Mouse (Mus musculus) midbrain, embryonic 12.5 days (tissue): Measurements from ENCODE around the gene Mog. TPM values are rescaled to one million over a fixed set of nuclear protein-coding genes. Genes with fewer than 3 reads are reported as not detected.
"Not testable (repeated sequence)": the region's sequence is repeated elsewhere in the genome, so short reads cannot be mapped to it uniquely, and the experiment has no call there.

Experiments used
- ATAC-seq: fragments of 200-750 bp; cut with Nextera tagmentation; 2 replicates; pipeline ENCODE4 v1.8.0; 2017; ENCODE audit warnings: low read depth, moderate TSS enrichment, moderate library complexity; ENCODE audit not compliant: low FRiP score
- H3K27ac ChIP-seq: fragments of 300-500 bp; sonication (generic); replicated peaks from 2 replicates; pipeline ENCODE4 v1.5.1; 2016; ENCODE audit warnings: mild to moderate bottlenecking
- H3K27me3 ChIP-seq: fragments of 300-500 bp; sonication (generic); 2 replicates; pipeline ENCODE4 v1.6.1; 2016; ENCODE audit warnings: mild to moderate bottlenecking
- H3K36me3 ChIP-seq: fragments of 300-500 bp; sonication (generic); 2 replicates; pipeline ENCODE4 v1.6.1; 2016
- H3K4me1 ChIP-seq: fragments of 300-500 bp; sonication (generic); 2 replicates; pipeline ENCODE4 v1.6.1; 2016
- H3K4me2 ChIP-seq: fragments of 300-500 bp; sonication (generic); replicated peaks from 2 replicates; pipeline ENCODE4 v1.6.1; 2016; ENCODE audit warnings: mild to moderate bottlenecking, moderate library complexity
- H3K4me3 ChIP-seq: fragments of 300-500 bp; sonication (generic); 2 replicates; pipeline ENCODE4 v1.5.1; 2016; ENCODE audit warnings: mild to moderate bottlenecking
- H3K9ac ChIP-seq: fragments of 300-500 bp; sonication (generic); replicated peaks from 2 replicates; pipeline ENCODE4 v1.6.1; 2016; ENCODE audit warnings: mild to moderate bottlenecking, moderate library complexity
- H3K9me3 ChIP-seq: fragments of 300-500 bp; sonication (generic); 2 replicates; pipeline ENCODE4 v1.6.1; 2016; ENCODE audit warnings: mild to moderate bottlenecking
- WGBS: fragments of 180-500 bp; shearing (Covaris S2); methylation state at CpG from one replicate; pipeline ENCODE4 v1.1.7; 2016; 5-methylcytosine and 5-hydroxymethylcytosine counted together
- polyA plus RNA-seq: library from polyadenylated mRNA; unstranded; fragments of >200 nt; fragmentation: Nextera tagmentation; extraction: Ambion mirVana; gene quantifications from 2 replicates; pipeline ENCODE4 v1.2.1, GENCODE M21; 2016

The Mog gene
- polyA plus RNA-seq, 1 experiment from 2014 or later: 0.68 TPM

- H3K9me3 ChIP-seq: no peaks in the 10 kb centered on the region
- H3K36me3 ChIP-seq: peaks cover 63% of the 10 kb centered on the region
- no peaks in the 10 kb centered on the region for H3K27me3 ChIP-seq
- peaks cover 11% of the 10 kb centered on the region; the same call in 1 of the 2 replicates for H3K4me1 ChIP-seq
- no peak overlapping the region for H3K27ac ChIP-seq
- 94% methylated on average over 6 of the region's 6 CpGs for WGBS
- no peak overlapping the region for H3K4me2 ChIP-seq
- no peak overlapping the region for H3K9ac ChIP-seq
- no peak for ATAC-seq
- H3K4me3 ChIP-seq: no peak overlapping the region
Measured at GRCm38 (mm10) chr17:37008161-37008560, 15.0 kb downstream of the Mog start.

DNA sequence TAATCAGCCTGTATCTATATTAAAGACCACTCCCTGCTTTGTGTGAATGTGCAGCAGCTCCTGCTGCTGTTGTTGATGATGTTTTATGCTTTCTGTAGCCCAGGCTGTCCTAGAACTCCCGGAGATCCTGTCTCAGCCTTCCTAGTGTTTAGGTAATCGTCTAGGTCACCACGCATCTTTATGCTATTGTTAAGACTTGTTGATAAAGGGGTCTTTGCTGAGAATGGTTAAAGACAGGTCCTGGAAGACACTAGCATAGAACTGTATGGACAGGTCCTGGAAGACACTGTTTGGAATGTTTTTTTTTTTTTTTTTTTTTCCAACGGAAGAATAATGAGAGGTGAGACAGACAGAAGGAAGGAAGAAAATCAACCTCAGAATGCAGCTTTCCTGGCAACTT lies 19.8 kb downstream of the Mog start:
- Histone ChIP-seq H3K9me3 (no peaks in the 10 kb centered on the region), H3K4me1 (peaks cover 12% of the 10 kb centered on the region; the same call in 1 of the 2 replicates), H3K4me2 (peak overlapping the region; percentile 72), H3K4me3 (peak overlapping the region; percentile 82), H3K27ac (peak overlapping the region; percentile 93), H3K9ac (peak overlapping the region; percentile 92), H3K36me3 (peaks cover 29% of the 10 kb centered on the region), H3K27me3 (no peaks in the 10 kb centered on the region)
- 46% methylated on average over 3 of the region's 4 CpGs for WGBS
- ATAC-seq: 0 out of 2 replicates have a peak, but pooled peaks have one; percentile 0

DNA sequence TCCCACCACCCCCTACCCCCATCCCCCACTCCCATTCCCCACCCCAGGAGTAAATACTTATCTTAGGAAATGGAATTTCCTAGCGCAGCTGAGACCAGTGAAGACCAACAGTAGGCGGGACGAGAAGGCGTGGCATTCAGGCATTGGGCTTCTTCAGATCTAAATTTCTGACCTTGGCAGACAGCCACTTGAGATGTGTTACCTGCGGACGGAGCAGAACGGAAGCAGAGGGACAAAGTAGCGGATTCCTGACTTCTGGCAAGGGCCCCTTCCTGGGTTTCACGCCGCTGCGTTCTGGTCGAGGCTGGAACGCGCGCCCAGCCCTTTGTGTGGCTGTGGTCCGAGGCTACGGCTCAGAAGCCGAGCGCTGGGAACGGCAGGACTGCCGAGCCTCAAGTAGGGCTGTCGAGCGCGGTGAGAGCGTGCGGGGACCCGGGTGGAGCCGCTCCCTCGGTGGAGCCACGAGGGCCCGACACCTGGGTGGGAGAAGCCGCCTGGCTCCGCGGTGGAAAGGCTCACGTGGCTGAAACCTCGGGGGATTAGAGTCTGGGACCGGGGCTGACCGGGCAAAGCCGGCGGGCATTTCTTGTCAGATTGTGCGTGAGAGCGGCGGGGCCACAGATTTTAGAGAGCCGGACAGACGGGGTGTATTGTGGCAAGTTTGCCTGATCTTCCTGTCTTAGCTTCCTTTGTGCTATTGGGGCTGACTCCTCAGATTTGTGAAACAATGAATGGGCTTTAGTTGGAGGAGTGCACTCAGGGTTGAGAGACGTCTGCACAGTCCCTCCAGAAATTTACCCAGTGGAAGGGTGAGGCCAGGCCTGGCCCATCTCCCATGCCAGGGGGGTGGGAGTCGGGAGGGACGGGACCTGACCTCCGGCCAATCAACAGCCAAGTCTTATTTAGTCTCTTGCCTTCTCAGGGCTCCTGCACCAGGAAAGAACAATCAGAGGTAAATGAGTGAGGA lies 20.6 kb downstream of the Mog start:
- Histone ChIP-seq H3K4me3 (peak overlapping the region; percentile 82), H3K27me3 (no peaks in the 10 kb centered on the region), H3K9me3 (no peaks in the 10 kb centered on the region), H3K4me1 (peaks cover 12% of the 10 kb centered on the region; the same call in 1 of the 2 replicates), H3K36me3 (peaks cover 22% of the 10 kb centered on the region), H3K4me2 (peak overlapping the region; percentile 72), H3K9ac (peak overlapping the region; percentile 92), H3K27ac (peak overlapping the region; percentile 93)
- WGBS: under 1% methylated on average over 49 of the region's 49 CpGs
- ATAC-seq: peak; percentile 87

GRCm38 (mm10) chr17:37000863-37001262 lies 22.3 kb downstream of the Mog start, which contains the start of gene Zfp57:
Gene Zfp57 (plus strand): TSS chr17:37001163.
- Histone ChIP-seq H3K4me2 (peak within 1 kb of the TSS; percentile 72), H3K9ac (peak within 1 kb of the TSS; percentile 92; the same call in 1 of the 2 replicates), H3K4me1 (peaks cover 12% of the 10 kb centered on the region; the same call in 1 of the 2 replicates), H3K27me3 (no peaks in the 10 kb centered on the region), H3K27ac (peak within 1 kb of the TSS; percentile 93), H3K9me3 (no peaks in the 10 kb centered on the region), H3K4me3 (peak within 1 kb of the TSS; percentile 82), H3K36me3 (peaks cover 7% of the 10 kb centered on the region; the same call in 1 of the 2 replicates)
- 94% methylated on average over 7 of the region's 7 CpGs for WGBS
- no peak for ATAC-seq

DNA sequence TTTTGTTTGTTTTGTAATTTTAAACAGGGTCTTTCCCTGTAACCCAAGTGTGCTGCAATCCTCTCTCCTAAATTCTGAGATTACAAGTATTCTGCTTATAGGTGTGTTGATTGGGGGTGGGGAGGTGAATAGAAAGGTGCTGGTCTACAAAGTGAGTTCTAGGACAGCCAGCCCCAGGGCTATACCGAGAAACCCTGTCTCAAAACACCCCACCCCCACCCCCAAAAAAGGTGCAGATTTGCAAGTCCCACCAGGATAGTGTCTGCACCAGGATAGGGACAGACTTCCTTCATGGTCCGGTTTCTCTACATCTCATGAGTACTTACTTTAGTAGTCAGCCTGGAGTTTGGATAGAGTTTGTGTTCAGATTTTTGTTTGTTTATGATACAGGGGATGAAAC lies 24.7 kb downstream of the Mog start:
- H3K9ac ChIP-seq: no peak overlapping the region
- H3K4me1 ChIP-seq: 0 out of 2 replicates have a peak, but pooled peaks cover 3% of the 10 kb centered on the region
- WGBS: 81% methylated on average over 2 of the region's 2 CpGs
- H3K4me2 ChIP-seq: no peak overlapping the region
- H3K4me3 ChIP-seq: no peak overlapping the region
- no peaks in the 10 kb centered on the region for H3K9me3 ChIP-seq
- H3K27ac ChIP-seq: no peak overlapping the region
- no peaks in the 10 kb centered on the region for H3K27me3 ChIP-seq
- H3K36me3 ChIP-seq: no peaks in the 10 kb centered on the region
- ATAC-seq: no peak

GRCm38 (mm10) chr17:36997033-36997735 lies 26.0 kb downstream of the Mog start:
- Histone ChIP-seq H3K27ac (no peak overlapping the region), H3K9me3 (no peaks in the 10 kb centered on the region), H3K4me1 (no peaks in the 10 kb centered on the region), H3K4me2 (no peak overlapping the region), H3K36me3 (no peaks in the 10 kb centered on the region), H3K9ac (no peak overlapping the region), H3K27me3 (no peaks in the 10 kb centered on the region), H3K4me3 (no peak overlapping the region)
- ATAC-seq: peak; percentile 60; the same call in 1 of the 2 replicates
- 30% methylated on average over 7 of the region's 7 CpGs for WGBS

GRCm38 (mm10) chr17:36995448-36995847 lies 27.8 kb downstream of the Mog start:
- Histone ChIP-seq H3K27me3 (no peaks in the 10 kb centered on the region), H3K27ac (no peak overlapping the region), H3K4me3 (no peak overlapping the region), H3K9me3 (no peaks in the 10 kb centered on the region), H3K4me2 (no peak overlapping the region), H3K4me1 (no peaks in the 10 kb centered on the region), H3K9ac (no peak overlapping the region), H3K36me3 (no peaks in the 10 kb centered on the region)
- ATAC-seq: no peak
- 43% methylated on average over 3 of the region's 3 CpGs for WGBS

DNA sequence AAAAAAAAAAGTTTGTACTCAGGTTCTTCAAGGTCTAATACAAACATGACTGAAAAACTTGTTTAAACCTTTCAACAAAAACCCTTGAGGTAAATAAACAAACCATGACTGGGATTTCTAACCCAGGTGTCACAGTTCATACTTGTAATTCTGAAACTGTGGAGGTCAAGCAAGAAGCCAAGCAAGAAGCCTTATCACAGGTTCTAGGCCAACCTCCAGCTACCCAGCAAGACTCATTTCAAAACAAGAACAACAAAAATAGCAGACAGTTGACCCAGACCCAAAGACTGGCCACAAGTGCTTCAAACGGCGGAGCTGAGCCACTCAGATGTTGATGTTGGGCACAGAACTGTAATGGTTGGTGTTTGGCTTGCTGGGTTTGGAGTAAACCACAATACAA lies 28.7 kb downstream of the Mog start:
- no peak overlapping the region for H3K9ac ChIP-seq
- peaks cover 3% of the 10 kb centered on the region for H3K27me3 ChIP-seq
- no peak overlapping the region for H3K27ac ChIP-seq
- no peaks in the 10 kb centered on the region for H3K9me3 ChIP-seq
- H3K36me3 ChIP-seq: no peaks in the 10 kb centered on the region
- H3K4me1 ChIP-seq: no peaks in the 10 kb centered on the region
- no peak for ATAC-seq
- H3K4me3 ChIP-seq: no peak overlapping the region
- WGBS: 85% methylated on average over 2 of the region's 2 CpGs
- no peak overlapping the region for H3K4me2 ChIP-seq

DNA sequence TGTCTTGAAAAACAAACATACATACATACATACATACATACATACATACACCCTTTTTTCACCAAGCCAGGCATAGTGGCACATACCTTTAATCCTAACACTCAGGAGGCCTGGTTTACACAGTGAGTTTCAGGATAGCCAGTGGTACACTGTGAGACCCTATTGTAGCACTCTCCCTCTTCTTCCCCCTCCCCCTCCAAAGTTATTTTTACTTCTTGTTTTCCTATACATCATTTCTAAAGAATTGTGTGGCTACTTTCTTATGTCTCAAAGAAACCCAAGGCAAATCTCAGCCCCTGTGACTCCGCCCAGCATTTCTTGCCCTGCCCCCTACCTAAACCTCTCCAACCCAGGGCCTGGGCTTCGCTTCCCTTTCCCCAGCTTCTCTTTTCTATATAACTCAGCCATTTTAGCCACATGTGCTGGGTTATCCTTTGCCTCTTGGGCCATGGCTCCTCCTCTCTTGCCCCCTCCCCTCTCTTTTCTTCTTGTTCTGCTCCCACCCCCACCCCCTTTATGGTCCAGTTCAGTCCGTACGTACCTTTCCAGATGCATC lies 29.4 kb downstream of the Mog start:
- 87% methylated on average over 4 of the region's 4 CpGs for WGBS
- no peak overlapping the region for H3K4me3 ChIP-seq
- no peak overlapping the region for H3K9ac ChIP-seq
- H3K27ac ChIP-seq: no peak overlapping the region
- ATAC-seq: no peak
- H3K36me3 ChIP-seq: no peaks in the 10 kb centered on the region
- H3K9me3 ChIP-seq: no peaks in the 10 kb centered on the region
- no peaks in the 10 kb centered on the region for H3K4me1 ChIP-seq
- no peak overlapping the region for H3K4me2 ChIP-seq
- H3K27me3 ChIP-seq: peaks cover 10% of the 10 kb centered on the region

- Histone ChIP-seq H3K36me3 (no peaks in the 10 kb centered on the region), H3K4me2 (no peak overlapping the region), H3K4me1 (no peaks in the 10 kb centered on the region), H3K4me3 (no peak overlapping the region), H3K27me3 (peaks cover 23% of the 10 kb centered on the region), H3K9me3 (no peaks in the 10 kb centered on the region), H3K9ac (no peak overlapping the region), H3K27ac (no peak overlapping the region)
- WGBS: 78% methylated on average over 3 of the region's 3 CpGs
- ATAC-seq: no peak
Measured at GRCm38 (mm10) chr17:36992336-36993104, 30.7 kb downstream of the Mog start.

- H3K4me1 ChIP-seq, H3K9ac ChIP-seq, H3K27ac ChIP-seq, H3K36me3 ChIP-seq, H3K9me3 ChIP-seq, H3K4me3 ChIP-seq, ATAC-seq, H3K4me2 ChIP-seq: not testable (repeated sequence)
- peaks cover 31% of the 10 kb centered on the region for H3K27me3 ChIP-seq
- WGBS: 94% methylated on average over 6 of the region's 6 CpGs
Measured at GRCm38 (mm10) chr17:36990630-36991029, 32.6 kb downstream of the Mog start.
